Mouse (Mus musculus): ENCODE data around the gene H2-Ke6. TPM values are rescaled to one million over a fixed set of nuclear protein-coding genes. Genes with fewer than 3 reads are reported as not detected.
A peak's percentile ranks its signal among the peaks of the same experiment; 100 is the strongest.
"Not testable (repeated sequence)": the region's sequence is repeated elsewhere in the genome, so short reads cannot be mapped to it uniquely, and the experiment has no call there.

Gene H2-Ke6
- total RNA-seq, 4 experiments from 2014 or later: 57.9 to 62.2 (median 58.3) TPM

GRCm38 (mm10) chr17:33999341-34000149 is 28.3 kb downstream of the H2-Ke6 start:
- no peak for DNase-seq (ENCODE audit: low spot score in 2 of 2)

- not testable (repeated sequence) for DNase-seq (ENCODE audit: low spot score in 2 of 2)
Observed at GRCm38 (mm10) chr17:33998697-33999096, 29.2 kb downstream of the H2-Ke6 start.

GRCm38 (mm10) chr17:33997025-33997424 is 30.8 kb downstream of the H2-Ke6 start:
- not testable (repeated sequence) for DNase-seq (ENCODE audit: low spot score in 2 of 2)

GRCm38 (mm10) chr17:33995651-33996050 is 32.2 kb downstream of the H2-Ke6 start:
- no peak for DNase-seq (ENCODE audit: low spot score in 2 of 2)

- DNase-seq (ENCODE audit: low spot score in 2 of 2): no peak
Observed at GRCm38 (mm10) chr17:33994959-33995358, 32.9 kb downstream of the H2-Ke6 start.

GRCm38 (mm10) chr17:33991788-33992664 is 35.8 kb downstream of the H2-Ke6 start:
- DNase-seq (ENCODE audit: low spot score in 2 of 2): no peak

- DNase-seq (ENCODE audit: low spot score in 2 of 2): peak in 1 of 2 experiments; percentile 60
Observed at GRCm38 (mm10) chr17:33982136-33982535, 45.7 kb downstream of the H2-Ke6 start.

- DNase-seq (ENCODE audit: low spot score in 2 of 2): peak; percentile 92
Observed at GRCm38 (mm10) chr17:33981192-33981909, 46.5 kb downstream of the H2-Ke6 start.

GRCm38 (mm10) chr17:33980181-33981035 is 47.5 kb downstream of the H2-Ke6 start:
- no peak for DNase-seq (ENCODE audit: low spot score in 2 of 2)

- DNase-seq (ENCODE audit: low spot score in 2 of 2): no peak
Observed at GRCm38 (mm10) chr17:33979512-33980050, 48.3 kb downstream of the H2-Ke6 start.

- peak in 1 of 2 experiments; percentile 29 for DNase-seq (ENCODE audit: low spot score in 2 of 2)
Observed at GRCm38 (mm10) chr17:33978631-33979031, 49.2 kb downstream of the H2-Ke6 start.

GRCm38 (mm10) chr17:33977861-33978557 is 49.9 kb downstream of the H2-Ke6 start:
- no peak for DNase-seq (ENCODE audit: low spot score in 2 of 2)

Small RNAs within 50 kb of the gene (microRNA-seq; reads per million reads assigned to microRNA genes)
- gene Mir219a-1 (0 reads per million in 2 experiments), gene Mir219c (0 reads per million in 2 experiments)

Other genes starting within 250 kb of the H2-Ke6 start
- 1 to 10 TPM; 1.7 to 3.0 (median 2.2) TPM for gene Angptl4, start 246.2 kb downstream of the H2-Ke6 start, total RNA-seq (2022)
- 10 to 100 TPM; 26.9 to 41.2 (median 31.4) TPM for gene Kank3, start 217.5 kb downstream of the H2-Ke6 start, total RNA-seq (2022)
- 100 to 1,000 TPM; 686 to 890 (median 782) TPM for gene Rps28, start 203.5 kb downstream of the H2-Ke6 start, total RNA-seq (2022)
- 100 to 1,000 TPM; 196 to 215 (median 203) TPM for gene Ndufa7, start 203.5 kb downstream of the H2-Ke6 start, total RNA-seq (2022)
- gene Cd320, start 185.0 kb downstream of the H2-Ke6 start, total RNA-seq (2022): 10 to 100 TPM; 22.8 to 26.0 (median 25.1) TPM
- gene Gm7029, start 154.2 kb downstream of the H2-Ke6 start, total RNA-seq (2022): not detected
- gene Kifc1, start 137.4 kb downstream of the H2-Ke6 start, total RNA-seq (2022): 1 to 10 TPM; 1.9 to 2.6 (median 2.5) TPM
- 1 to 10 TPM in 2 of 4 experiments, not detected in 2; 1.4 to 1.8 TPM for gene Platr17, start 122.9 kb downstream of the H2-Ke6 start, total RNA-seq (2022)
- 10 to 100 TPM; 24.2 to 27.1 (median 26.1) TPM for gene Daxx, start 118.6 kb downstream of the H2-Ke6 start, total RNA-seq (2022)
- 10 to 100 TPM; 39.9 to 87.4 (median 58.2) TPM for gene Tapbp, start 112.2 kb downstream of the H2-Ke6 start, total RNA-seq (2022)
- 10 to 100 TPM; 28.8 to 36.0 (median 32.5) TPM for gene Zbtb22, start 112.2 kb downstream of the H2-Ke6 start, total RNA-seq (2022)
- gene Rgl2, start 98.5 kb downstream of the H2-Ke6 start, total RNA-seq (2022): 10 to 100 TPM; 64.3 to 90.9 (median 81.8) TPM
- 10 to 100 TPM; 68.7 to 93.1 (median 76.1) TPM for gene Pfdn6, start 87.7 kb downstream of the H2-Ke6 start, total RNA-seq (2022)
- gene Wdr46, start 87.4 kb downstream of the H2-Ke6 start, total RNA-seq (2022): 10 to 100 TPM; 13.2 to 17.4 (median 14.9) TPM
- gene B3galt4, start 76.6 kb downstream of the H2-Ke6 start, total RNA-seq (2022): 1 to 10 TPM; 4.7 to 7.4 (median 6.9) TPM
- gene Vps52, start 72.2 kb downstream of the H2-Ke6 start, total RNA-seq (2022): 10 to 100 TPM; 81.4 to 91.3 (median 81.9) TPM
- gene Rps18, start 72.1 kb downstream of the H2-Ke6 start, total RNA-seq (2022): 100 to 1,000 TPM; 273 to 401 (median 339) TPM
- gene H2-K1, start 27.7 kb downstream of the H2-Ke6 start, total RNA-seq (2022): 100 to 1,000 TPM in 1 of 4 experiments, 10 to 100 TPM in 3; 29.6 to 138 (median 63.9) TPM
- gene Ring1, start 3.4 kb downstream of the H2-Ke6 start, total RNA-seq (2022): 10 to 100 TPM; 34.8 to 44.1 (median 42.7) TPM
- gene Slc39a7, start 3.6 kb upstream of the H2-Ke6 start, total RNA-seq (2022): 100 to 1,000 TPM in 1 of 4 experiments, 10 to 100 TPM in 3; 77.1 to 106 (median 92.6) TPM
- gene Rxrb, start 3.8 kb upstream of the H2-Ke6 start, total RNA-seq (2022): 10 to 100 TPM; 70.8 to 85.4 (median 78.0) TPM
- 10 to 100 TPM; 22.6 to 30.2 (median 27.5) TPM for gene Col11a2, start 11.4 kb upstream of the H2-Ke6 start, total RNA-seq (2022)
- gene H2-Oa, start 64.3 kb upstream of the H2-Ke6 start, total RNA-seq (2022): 1 to 10 TPM in 2 of 4 experiments, not detected in 2; 2.6 to 3.6 TPM
- gene H2-DMa, start 91.5 kb upstream of the H2-Ke6 start, total RNA-seq (2022): 10 to 100 TPM; 31.5 to 37.7 (median 34.2) TPM
- gene Brd2, start 94.6 kb upstream of the H2-Ke6 start, total RNA-seq (2022): 100 to 1,000 TPM; 190 to 204 (median 197) TPM
- 1 to 10 TPM in 2 of 4 experiments, under 1 TPM in 2; 0.51 to 3.5 (median 2.1) TPM for gene H2-DMb2, start 115.2 kb upstream of the H2-Ke6 start, total RNA-seq (2022)
- gene H2-DMb1, start 125.0 kb upstream of the H2-Ke6 start, total RNA-seq (2022): 1 to 10 TPM; 3.4 to 9.7 (median 6.0) TPM
- gene Tap1, start 159.5 kb upstream of the H2-Ke6 start, total RNA-seq (2022): 10 to 100 TPM in 1 of 4 experiments, 1 to 10 TPM in 3; 2.5 to 10.6 (median 5.8) TPM
- gene Psmb9, start 159.7 kb upstream of the H2-Ke6 start, total RNA-seq (2022): 1 to 10 TPM; 3.9 to 9.0 (median 5.8) TPM
- gene Psmb8, start 169.7 kb upstream of the H2-Ke6 start, total RNA-seq (2022): 10 to 100 TPM in 2 of 4 experiments, 1 to 10 TPM in 2; 3.8 to 18.8 (median 10.0) TPM
- 10 to 100 TPM; 12.3 to 18.1 (median 15.9) TPM for gene Tap2, start 175.5 kb upstream of the H2-Ke6 start, total RNA-seq (2022)
- gene H2-Ob, start 210.8 kb upstream of the H2-Ke6 start, total RNA-seq (2022): 1 to 10 TPM in 2 of 4 experiments, under 1 TPM in 1, not detected in 1; 0.69 to 3.3 (median 1.8) TPM
- gene H2-Ab1, start 229.6 kb upstream of the H2-Ke6 start, total RNA-seq (2022): 10 to 100 TPM in 2 of 4 experiments, 1 to 10 TPM in 2; 1.1 to 31.1 (median 11.6) TPM

All from layer of hippocampus, adult 8-10 months (tissue).